Mouse (Mus musculus) ES-Bruce4 (cell line): ENCODE data around the gene Suox. TPM values are rescaled to one million over a fixed set of nuclear protein-coding genes. Genes with fewer than 3 reads are reported as not detected.
"Not testable (repeated sequence)": the region's sequence is repeated elsewhere in the genome, so short reads cannot be mapped to it uniquely, and the experiment has no call there.

ENCODE experiments used
- H3K27ac ChIP-seq: 2 replicates; pipeline ENCODE4 v1.5.1; 2012; ENCODE audit warnings: low read length, inconsistent platforms; ENCODE audit not compliant: insufficient read depth
- H3K27me3 ChIP-seq: 2 replicates; pipeline ENCODE4 v1.6.1; 2012; ENCODE audit warnings: mild to moderate bottlenecking, low read length, inconsistent platforms; ENCODE audit not compliant: control insufficient read depth, poor library complexity, insufficient read depth, severe bottlenecking
- H3K36me3 ChIP-seq: 2 replicates; pipeline ENCODE4 v1.6.1; 2012; ENCODE audit warnings: inconsistent platforms, mild to moderate bottlenecking, low read length, moderate library complexity; ENCODE audit not compliant: control insufficient read depth, poor library complexity, insufficient read depth, severe bottlenecking
- H3K4me1 ChIP-seq: one replicate; pipeline ENCODE4 v1.8.1; 2011; ENCODE audit warnings: low read length; ENCODE audit not compliant: control insufficient read depth, insufficient read depth
- H3K4me3 ChIP-seq: 2 replicates; pipeline ENCODE4 v1.5.1; 2011; ENCODE audit warnings: low read depth, mild to moderate bottlenecking, low read length
- H3K9ac ChIP-seq: 2 replicates; pipeline ENCODE4 v1.6.1; 2012; ENCODE audit warnings: low read depth, mild to moderate bottlenecking, inconsistent platforms; ENCODE audit not compliant: poor library complexity, severe bottlenecking
- H3K9me3 ChIP-seq: replicated peaks from 2 replicates; pipeline ENCODE4 v1.6.1; 2012; ENCODE audit warnings: mild to moderate bottlenecking, low read length, inconsistent platforms; ENCODE audit not compliant: control insufficient read depth, poor library complexity, insufficient read depth, severe bottlenecking
- CTCF ChIP-seq: IDR thresholded peaks from one replicate; pipeline ENCODE4 v1.8.1; 2011; ENCODE audit warnings: low read depth, low read length
- EP300 ChIP-seq: IDR thresholded peaks from 2 replicates; pipeline ENCODE4 v1.6.1; 2011; ENCODE audit warnings: low read depth, low read length; ENCODE audit not compliant: insufficient read depth
- POLR2A ChIP-seq: IDR thresholded peaks from one replicate; pipeline ENCODE4 v1.8.1; 2011; ENCODE audit warnings: low read length; ENCODE audit not compliant: insufficient read depth
- polyA plus RNA-seq: library from polyadenylated mRNA; stranded (reverse); fragments of >200 nt; gene quantifications from 2 replicates; pipeline ENCODE4 v1.2.4, GENCODE M21; 2011; ENCODE audit warnings: low read depth; ENCODE audit not compliant: missing spikeins, insufficient read depth, insufficient read length

Gene Suox
- polyA plus RNA-seq = 14.3 and 14.4 TPM in 2 replicates

DNA sequence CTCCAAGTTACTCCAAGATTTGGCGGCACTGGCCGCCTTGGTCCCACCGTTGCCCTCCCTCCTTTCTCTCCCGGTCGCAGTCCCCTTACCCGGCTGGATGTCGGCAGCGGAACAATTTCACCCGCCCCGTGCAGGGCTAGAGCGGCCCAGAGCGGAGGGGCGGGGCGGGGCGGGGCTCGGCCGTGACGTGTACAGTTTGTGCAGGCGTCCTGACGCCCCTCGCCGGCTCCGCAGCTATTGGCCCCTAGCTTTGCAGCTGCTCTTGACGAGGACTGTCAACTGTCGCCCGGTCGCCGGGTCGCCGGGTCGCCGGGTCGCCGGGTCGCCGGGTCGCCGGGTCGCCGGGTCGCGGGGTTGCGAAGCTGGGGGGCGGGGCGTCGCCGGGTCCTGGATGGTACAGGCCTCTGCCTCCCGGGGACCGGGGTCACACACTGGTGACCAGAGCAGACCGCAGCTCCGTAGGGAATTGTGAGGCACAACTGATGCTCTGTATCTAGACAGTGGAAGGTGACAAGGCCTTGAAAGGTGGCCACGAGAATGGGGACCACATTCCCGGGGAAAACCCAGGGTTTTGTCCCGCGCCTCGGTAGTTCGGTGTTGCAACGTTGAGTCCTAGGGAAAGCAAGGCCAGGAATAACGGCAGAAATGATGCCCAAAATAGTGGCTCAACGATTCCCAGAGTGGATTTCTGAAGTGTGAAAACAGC, at the start of gene Suox:
Gene Suox (minus strand): TSS at position 311 of the 706 bp plus-strand sequence.
- TF ChIP-seq EP300 (no peak), CTCF (no peak), POLR2A (no peak)
- H3K9ac ChIP-seq = peak within 1 kb of the TSS; percentile 33
- H3K9me3 ChIP-seq = no peaks in the 10 kb centered on the region
- no peaks in the 10 kb centered on the region for H3K27me3 ChIP-seq
- H3K4me3 ChIP-seq = peak within 1 kb of the TSS; percentile 72
- H3K27ac ChIP-seq = no peak within 1 kb of the TSS
- H3K4me1 ChIP-seq = no peaks in the 10 kb centered on the region
- 0 out of 2 replicates have a peak, but pooled peaks cover 2% of the 10 kb centered on the region for H3K36me3 ChIP-seq

DNA sequence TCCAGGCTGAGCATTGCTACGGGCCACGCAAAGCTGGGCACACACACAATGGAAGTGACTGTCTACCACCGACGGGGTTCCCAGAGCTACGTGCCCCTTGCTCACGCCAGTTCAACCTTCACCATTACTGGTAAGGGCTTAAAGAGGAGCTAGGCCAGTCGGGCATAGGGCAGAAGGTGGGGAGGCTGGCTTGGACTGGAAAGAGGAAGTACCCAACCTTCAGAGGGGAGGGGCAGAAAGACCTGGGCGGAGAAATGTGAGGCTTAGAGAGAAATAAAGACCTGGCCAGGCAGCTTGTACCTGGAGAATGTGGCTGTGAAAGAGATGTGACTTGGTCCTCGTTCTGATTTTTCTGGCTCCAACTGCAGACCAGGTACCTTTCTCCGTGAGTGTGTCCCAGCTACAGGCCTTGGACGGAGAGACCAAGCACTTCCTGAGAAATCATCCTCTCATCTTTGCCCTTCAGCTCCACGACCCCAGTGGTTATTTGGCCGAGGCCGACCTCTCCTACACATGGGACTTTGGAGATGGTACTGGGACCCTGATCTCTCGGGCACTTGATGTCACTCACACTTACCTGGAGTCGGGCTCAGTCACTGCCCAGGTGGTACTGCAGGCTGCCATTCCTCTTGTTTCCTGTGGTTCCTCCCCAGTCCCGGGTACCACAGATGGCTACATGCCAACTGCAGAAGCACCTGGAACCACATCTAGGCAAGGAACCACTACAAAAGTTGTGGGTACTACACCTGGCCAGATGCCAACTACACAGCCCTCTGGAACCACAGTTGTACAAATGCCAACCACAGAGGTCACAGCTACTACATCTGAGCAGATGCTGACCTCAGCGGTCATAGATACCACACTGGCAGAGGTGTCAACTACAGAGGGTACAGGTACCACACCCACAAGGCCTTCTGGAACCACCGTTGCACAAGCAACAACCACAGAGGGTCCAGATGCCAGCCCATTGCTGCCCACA, 42.0 kb upstream of the Suox start:
- H3K9me3 ChIP-seq = no peaks in the 10 kb centered on the region
- H3K27ac ChIP-seq = no peak overlapping the region

GRCm38 (mm10) chr10:128711318-128711717, 37.4 kb upstream of the Suox start:
- not testable (repeated sequence) for H3K9me3 ChIP-seq, H3K4me3 ChIP-seq, H3K4me1 ChIP-seq, H3K9ac ChIP-seq, H3K36me3 ChIP-seq, H3K27me3 ChIP-seq
- peak overlapping the region; percentile 62 for H3K27ac ChIP-seq

More for the DNA sequence above, 42.0 kb upstream of the Suox start:
- H3K27me3 ChIP-seq = no peaks in the 10 kb centered on the region
- no peaks in the 10 kb centered on the region for H3K4me1 ChIP-seq
- TF ChIP-seq EP300 = no peak
- TF ChIP-seq POLR2A = no peak
- H3K4me3 ChIP-seq = no peak overlapping the region
- no peak overlapping the region for H3K9ac ChIP-seq
- peaks cover 3% of the 10 kb centered on the region; the same call in 1 of the 2 replicates for H3K36me3 ChIP-seq

DNA sequence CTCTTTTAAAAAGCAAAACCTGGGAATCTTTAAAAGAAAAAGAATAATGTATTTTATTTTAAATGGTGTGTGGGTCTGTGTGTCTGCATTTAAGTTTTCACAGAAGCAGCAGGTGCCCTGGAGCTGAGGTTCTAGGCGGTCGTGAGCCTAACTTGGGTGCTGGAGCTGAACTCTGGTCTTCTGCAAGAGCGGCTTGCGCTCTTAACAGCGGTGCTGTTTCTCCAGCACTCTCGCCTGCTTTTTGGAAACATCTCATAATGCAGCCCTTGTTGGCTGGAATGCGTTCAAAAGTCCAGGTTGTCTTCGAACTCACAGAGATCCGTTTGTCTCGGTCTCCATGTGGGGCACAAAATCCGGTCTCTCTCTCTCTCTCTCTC, 31.4 kb upstream of the Suox start:
- Histone ChIP-seq H3K9me3 (no peaks in the 10 kb centered on the region), H3K4me3 (peak overlapping the region; percentile 65), H3K27me3 (no peaks in the 10 kb centered on the region), H3K27ac (peak overlapping the region; percentile 27; the same call in 1 of the 2 replicates), H3K4me1 (no peaks in the 10 kb centered on the region), H3K36me3 (peaks cover 33% of the 10 kb centered on the region), H3K9ac (peak overlapping the region; percentile 83)
- TF ChIP-seq POLR2A = no peak
- TF ChIP-seq CTCF = no peak
- no peak for TF ChIP-seq EP300

DNA sequence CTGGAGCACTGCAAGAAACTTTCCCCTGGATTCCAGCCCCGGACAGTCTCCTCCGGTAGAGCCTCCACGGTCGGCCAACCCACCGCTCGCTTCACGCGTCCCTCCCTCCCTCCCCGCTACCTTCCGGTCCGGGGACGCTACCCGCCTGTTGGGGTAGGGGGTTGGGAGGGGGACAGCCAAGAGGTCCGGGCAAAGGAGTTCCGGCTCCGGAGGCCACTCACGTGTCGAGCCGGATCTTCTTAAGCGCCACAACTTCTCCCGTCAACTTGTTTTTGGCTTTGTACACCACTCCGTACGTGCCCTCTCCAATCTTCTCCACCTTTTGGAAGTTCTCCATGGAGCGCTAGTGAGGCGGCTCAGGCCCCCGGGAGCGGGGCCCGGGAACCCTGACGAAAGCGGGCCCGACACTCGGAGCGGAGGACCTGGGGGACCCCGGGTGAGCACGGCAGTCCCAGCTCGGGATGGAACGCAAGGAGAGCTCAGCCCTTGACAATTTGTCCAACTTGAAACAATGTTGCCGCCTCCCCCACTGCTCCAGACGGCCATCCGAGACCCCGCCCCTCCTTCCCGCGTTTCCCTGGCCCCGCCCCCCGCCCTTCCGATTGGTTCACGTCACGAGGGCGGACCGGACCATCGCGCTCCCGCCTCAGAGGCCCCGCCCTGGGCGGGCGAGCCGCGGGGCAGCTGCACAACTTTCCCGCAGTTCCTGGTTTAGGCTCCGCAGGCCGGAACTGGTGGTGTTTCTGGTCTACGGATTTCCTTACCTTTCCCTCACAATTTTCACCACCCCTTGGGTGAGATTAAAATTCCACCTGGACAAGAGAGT, 30.8 kb upstream of the Suox start, which contains the start of gene Cdk2:
Gene Cdk2 (minus strand): TSS at position 541 of the 826 bp plus-strand sequence.
- H3K27ac ChIP-seq = peak within 1 kb of the TSS; percentile 62; the same call in 1 of the 2 replicates
- TF ChIP-seq POLR2A (peak; percentile 84), EP300 (0 out of 2 replicates have a peak, but pooled peaks have one; percentile 3), CTCF (no peak)
- H3K36me3 ChIP-seq = peaks cover 35% of the 10 kb centered on the region
- peak within 1 kb of the TSS; percentile 85 for H3K4me3 ChIP-seq
- H3K9me3 ChIP-seq = no peaks in the 10 kb centered on the region
- H3K4me1 ChIP-seq = no peaks in the 10 kb centered on the region
- H3K27me3 ChIP-seq = no peaks in the 10 kb centered on the region
- H3K9ac ChIP-seq = peak within 1 kb of the TSS; percentile 83
